Mouse (Mus musculus) testis, adult 2 months (tissue): ENCODE measurements around the gene Btn1a1. TPM values are rescaled to one million over a fixed set of nuclear protein-coding genes. Genes with fewer than 3 reads are reported as not detected.

Experiments used
- H3K27ac ChIP-seq: fragments of 200-500 bp; 2 replicates; pipeline ENCODE4 v1.5.1; 2012; ENCODE audit warnings: low read depth, low read length; ENCODE audit not compliant: control insufficient read depth, insufficient read depth
- H3K27me3 ChIP-seq: fragments of 200-500 bp; 2 replicates; pipeline ENCODE4 v1.6.1; 2012; ENCODE audit warnings: mild to moderate bottlenecking, low read length, moderate library complexity; ENCODE audit not compliant: control insufficient read depth, insufficient read depth
- H3K36me3 ChIP-seq: fragments of 200-500 bp; 2 replicates; pipeline ENCODE4 v1.6.1; 2012; ENCODE audit warnings: mild to moderate bottlenecking, low read length; ENCODE audit not compliant: control insufficient read depth, insufficient read depth
- H3K4me1 ChIP-seq: fragments of 200-500 bp; 2 replicates; pipeline ENCODE4 v1.6.1; 2012; ENCODE audit warnings: low read length; ENCODE audit not compliant: control insufficient read depth, insufficient read depth
- H3K4me3 ChIP-seq: fragments of 200-500 bp; 2 replicates; pipeline ENCODE4 v1.5.1; 2012; ENCODE audit warnings: low read depth, mild to moderate bottlenecking, low read length, moderate library complexity, mixed read lengths; ENCODE audit not compliant: control insufficient read depth
- CTCF ChIP-seq: fragments of 200-500 bp; IDR thresholded peaks from 2 replicates; pipeline ENCODE4 v1.5.1; 2012; ENCODE audit warnings: low read depth, mild to moderate bottlenecking, inconsistent platforms, low read length, moderate library complexity; ENCODE audit not compliant: control insufficient read depth, insufficient read depth, insufficient replicate concordance
- POLR2A ChIP-seq: fragments of 200-500 bp; IDR thresholded peaks from 2 replicates; pipeline ENCODE4 v1.6.1; 2012; ENCODE audit warnings: low read depth, mild to moderate bottlenecking, inconsistent platforms, low read length, moderate library complexity; ENCODE audit not compliant: control insufficient read depth
- polyA plus RNA-seq: library from polyadenylated mRNA; depleted of rRNA; stranded (reverse); fragments of >200 nt; gene quantifications from 2 replicates; pipeline ENCODE4 v1.2.3, GENCODE M21; 2012

Btn1a1 gene
- polyA plus RNA-seq, 1 experiment: 0.26 TPM

GRCm38 (mm10) chr13:23497656-23498321, 32.1 kb upstream of the Btn1a1 start:
- Histone ChIP-seq H3K36me3 (no peaks in the 10 kb centered on the region), H3K27ac (no peak overlapping the region), H3K27me3 (no peaks in the 10 kb centered on the region), H3K4me1 (no peaks in the 10 kb centered on the region), H3K4me3 (no peak overlapping the region)
- TF ChIP-seq POLR2A (no peak), CTCF (no peak)

- Histone ChIP-seq H3K4me1 (no peaks in the 10 kb centered on the region), H3K27ac (no peak overlapping the region), H3K27me3 (no peaks in the 10 kb centered on the region), H3K4me3 (no peak overlapping the region), H3K36me3 (no peaks in the 10 kb centered on the region)
- TF ChIP-seq CTCF: no peak
- no peak for TF ChIP-seq POLR2A
Observed at GRCm38 (mm10) chr13:23495526-23495925, 29.8 kb upstream of the Btn1a1 start.

GRCm38 (mm10) chr13:23491990-23492389, 26.3 kb upstream of the Btn1a1 start:
- Histone ChIP-seq H3K27me3 (no peaks in the 10 kb centered on the region), H3K27ac (0 out of 2 replicates have a peak overlapping the region, but pooled peaks have one; percentile 26), H3K36me3 (no peaks in the 10 kb centered on the region), H3K4me3 (no peak overlapping the region), H3K4me1 (peaks cover 2% of the 10 kb centered on the region; the same call in 1 of the 2 replicates)
- TF ChIP-seq POLR2A: no peak
- no peak for TF ChIP-seq CTCF

GRCm38 (mm10) chr13:23491263-23491662, 25.6 kb upstream of the Btn1a1 start:
- Histone ChIP-seq H3K27ac (no peak overlapping the region), H3K4me1 (peaks cover 2% of the 10 kb centered on the region; the same call in 1 of the 2 replicates), H3K36me3 (no peaks in the 10 kb centered on the region), H3K4me3 (no peak overlapping the region), H3K27me3 (no peaks in the 10 kb centered on the region)
- no peak for TF ChIP-seq POLR2A
- no peak for TF ChIP-seq CTCF

- Histone ChIP-seq H3K27ac (no peak overlapping the region), H3K4me3 (no peak overlapping the region), H3K27me3 (no peaks in the 10 kb centered on the region), H3K36me3 (no peaks in the 10 kb centered on the region), H3K4me1 (peaks cover 2% of the 10 kb centered on the region; the same call in 1 of the 2 replicates)
- TF ChIP-seq CTCF: no peak
- no peak for TF ChIP-seq POLR2A
Observed at GRCm38 (mm10) chr13:23490863-23491262, 25.2 kb upstream of the Btn1a1 start.

GRCm38 (mm10) chr13:23488400-23489322, 23.0 kb upstream of the Btn1a1 start, which contains the start of gene Btn2a2:
Gene Btn2a2 (minus strand): TSS chr13:23488857.
- H3K27me3 ChIP-seq: no peaks in the 10 kb centered on the region
- H3K36me3 ChIP-seq: no peaks in the 10 kb centered on the region
- TF ChIP-seq CTCF (no peak), POLR2A (no peak)
- H3K4me1 ChIP-seq: peaks cover 2% of the 10 kb centered on the region; the same call in 1 of the 2 replicates
- H3K27ac ChIP-seq: no peak within 1 kb of the TSS
- H3K4me3 ChIP-seq: no peak within 1 kb of the TSS

- peaks cover 2% of the 10 kb centered on the region; the same call in 1 of the 2 replicates for H3K4me1 ChIP-seq
- no peak for TF ChIP-seq POLR2A
- no peak for TF ChIP-seq CTCF
- no peaks in the 10 kb centered on the region for H3K27me3 ChIP-seq
- no peaks in the 10 kb centered on the region for H3K36me3 ChIP-seq
- no peak overlapping the region for H3K4me3 ChIP-seq
- no peak overlapping the region for H3K27ac ChIP-seq
Observed at GRCm38 (mm10) chr13:23485271-23485670, 19.6 kb upstream of the Btn1a1 start.
